Mouse (Mus musculus) liver, postnatal 0 days (tissue): Measurements from ENCODE around the gene Tdrkh. TPM values are rescaled to one million over a fixed set of nuclear protein-coding genes. Genes with fewer than 3 reads are reported as not detected.

ENCODE experiments used
- ATAC-seq: fragments of 200-750 bp; cut with Nextera tagmentation; 2 replicates; pipeline ENCODE4 v1.8.0; 2017; ENCODE audit warnings: mild to moderate bottlenecking, moderate library complexity
- DNase-seq: peaks from one replicate; pipeline ENCODE4 v3.0.0-alpha.2; 2016
- H3K27ac ChIP-seq: fragments of 300-500 bp; sonication (generic); 2 replicates; pipeline ENCODE4 v1.5.1; 2014; ENCODE audit warnings: antibody characterized with exemption, moderate library complexity, mild to moderate bottlenecking, low read depth
- H3K27me3 ChIP-seq: fragments of 300-500 bp; sonication (generic); 2 replicates; pipeline ENCODE4 v1.6.1; 2014; ENCODE audit warnings: low read length, control low read depth, mixed read lengths; ENCODE audit not compliant: insufficient read depth
- H3K36me3 ChIP-seq: fragments of 300-500 bp; sonication (generic); replicated peaks from 2 replicates; pipeline ENCODE4 v1.6.1; 2014; ENCODE audit warnings: mild to moderate bottlenecking, control low read depth, low read length, moderate library complexity, mixed read lengths; ENCODE audit not compliant: insufficient read depth
- H3K4me1 ChIP-seq: fragments of 300-500 bp; sonication (generic); 2 replicates; pipeline ENCODE4 v1.6.1; 2014; ENCODE audit warnings: antibody characterized with exemption, mild to moderate bottlenecking, control low read depth; ENCODE audit not compliant: insufficient read depth
- H3K4me2 ChIP-seq: fragments of 300-500 bp; sonication (generic); 2 replicates; pipeline ENCODE4 v1.6.1; 2014; ENCODE audit warnings: low read depth, mild to moderate bottlenecking, low read length, moderate library complexity, mixed read lengths
- H3K4me3 ChIP-seq: fragments of 300-500 bp; sonication (generic); 2 replicates; pipeline ENCODE4 v1.5.1; 2014; ENCODE audit warnings: low read depth, low read length
- H3K9ac ChIP-seq: fragments of 300-500 bp; sonication (generic); replicated peaks from 2 replicates; pipeline ENCODE4 v1.6.1; 2014; ENCODE audit warnings: mild to moderate bottlenecking, moderate library complexity
- H3K9me3 ChIP-seq: fragments of 300-500 bp; sonication (generic); 2 replicates; pipeline ENCODE4 v1.6.1; 2016; ENCODE audit warnings: mild to moderate bottlenecking, control low read depth, low read length, mixed read lengths
- CTCF ChIP-seq: sonication (generic); IDR thresholded peaks from 2 replicates; pipeline ENCODE4 v1.5.1; 2016; ENCODE audit warnings: antibody characterized with exemption, low read depth
- EP300 ChIP-seq: IDR thresholded peaks from 2 replicates; pipeline ENCODE4 v1.6.1; 2016; ENCODE audit warnings: antibody characterized with exemption, low read depth, mild to moderate bottlenecking
- WGBS: fragments of 180-500 bp; shearing (Covaris S2); extraction: QIAGEN DNeasy Blood & Tissue Kit; methylation state at CpG from one replicate; pipeline ENCODE4 v1.1.7; 2014; ENCODE audit not compliant: insufficient replicate concordance; 5-methylcytosine and 5-hydroxymethylcytosine counted together
- polyA plus RNA-seq: library from polyadenylated mRNA; unstranded; fragments of >200 nt; fragmentation: Nextera tagmentation; extraction: Ambion mirVana; gene quantifications from 2 replicates; pipeline ENCODE4 v1.2.1, GENCODE M21; 2015

Gene Tdrkh
- polyA plus RNA-seq, 1 experiment from 2014 or later: 7.1 TPM

- WGBS: 66% methylated on average over 3 of the region's 3 CpGs
These were observed 29.6 kb upstream of the Tdrkh start for GRCm38 (mm10) chr3:94383476-94383875.

GRCm38 (mm10) chr3:94386671-94387070 is 26.4 kb upstream of the Tdrkh start:
- Histone ChIP-seq H3K27ac (no peak overlapping the region), H3K4me3 (no peak overlapping the region), H3K9me3 (no peaks in the 10 kb centered on the region), H3K4me1 (no peaks in the 10 kb centered on the region), H3K36me3 (no peaks in the 10 kb centered on the region), H3K27me3 (no peaks in the 10 kb centered on the region), H3K9ac (no peak overlapping the region), H3K4me2 (no peak overlapping the region)
- 45% methylated on average over 4 of the region's 4 CpGs for WGBS
- ATAC-seq (no peak), DNase-seq (no peak)
- TF ChIP-seq EP300: no peak
- no peak for TF ChIP-seq CTCF

More at GRCm38 (mm10) chr3:94383476-94383875, 29.6 kb upstream of the Tdrkh start:
- no peaks in the 10 kb centered on the region for H3K9me3 ChIP-seq
- no peak for TF ChIP-seq CTCF
- TF ChIP-seq EP300: no peak
- DNase-seq: no peak
- H3K4me3 ChIP-seq: no peak overlapping the region
- no peaks in the 10 kb centered on the region for H3K27me3 ChIP-seq
- ATAC-seq: no peak
- no peak overlapping the region for H3K4me2 ChIP-seq
- no peak overlapping the region for H3K9ac ChIP-seq
- no peaks in the 10 kb centered on the region; the same call in 1 of the 2 replicates for H3K36me3 ChIP-seq
- H3K27ac ChIP-seq: no peak overlapping the region
- H3K4me1 ChIP-seq: no peaks in the 10 kb centered on the region

- 74% methylated on average over 10 of the region's 10 CpGs for WGBS
- TF ChIP-seq CTCF (no peak), EP300 (no peak)
- Histone ChIP-seq H3K4me2 (no peak overlapping the region), H3K4me3 (no peak overlapping the region), H3K27me3 (no peaks in the 10 kb centered on the region), H3K9ac (no peak overlapping the region), H3K9me3 (no peaks in the 10 kb centered on the region), H3K4me1 (no peaks in the 10 kb centered on the region), H3K27ac (no peak overlapping the region), H3K36me3 (no peaks in the 10 kb centered on the region)
- ATAC-seq (no peak), DNase-seq (no peak)
These were observed 25.7 kb upstream of the Tdrkh start for GRCm38 (mm10) chr3:94387391-94387790.

GRCm38 (mm10) chr3:94388047-94388446 is 25.0 kb upstream of the Tdrkh start:
- Histone ChIP-seq H3K9me3 (no peaks in the 10 kb centered on the region), H3K4me2 (no peak overlapping the region), H3K4me1 (no peaks in the 10 kb centered on the region), H3K27me3 (no peaks in the 10 kb centered on the region), H3K27ac (no peak overlapping the region), H3K9ac (no peak overlapping the region), H3K4me3 (no peak overlapping the region), H3K36me3 (no peaks in the 10 kb centered on the region)
- TF ChIP-seq CTCF: no peak
- no peak for TF ChIP-seq EP300
- 50% methylated on average over 5 of the region's 5 CpGs for WGBS
- no peak for ATAC-seq
- no peak for DNase-seq

- Histone ChIP-seq H3K27me3 (no peaks in the 10 kb centered on the region), H3K36me3 (no peaks in the 10 kb centered on the region), H3K4me3 (no peak overlapping the region), H3K9ac (no peak overlapping the region), H3K27ac (no peak overlapping the region), H3K4me2 (no peak overlapping the region), H3K9me3 (no peaks in the 10 kb centered on the region), H3K4me1 (no peaks in the 10 kb centered on the region)
- no peak for ATAC-seq
- TF ChIP-seq CTCF (no peak), EP300 (no peak)
- 89% methylated on average over 16 of the region's 16 CpGs for WGBS
- no peak for DNase-seq
These were observed 23.7 kb upstream of the Tdrkh start for GRCm38 (mm10) chr3:94389420-94389819.

- DNase-seq (no peak), ATAC-seq (no peak)
- Histone ChIP-seq H3K4me1 (no peaks in the 10 kb centered on the region), H3K4me3 (no peak overlapping the region), H3K9me3 (no peaks in the 10 kb centered on the region), H3K9ac (no peak overlapping the region), H3K27me3 (no peaks in the 10 kb centered on the region), H3K27ac (no peak overlapping the region), H3K4me2 (no peak overlapping the region), H3K36me3 (no peaks in the 10 kb centered on the region)
- TF ChIP-seq EP300 (no peak), CTCF (no peak)
- 85% methylated on average over 5 of the region's 5 CpGs for WGBS
These were observed 22.1 kb upstream of the Tdrkh start for GRCm38 (mm10) chr3:94391001-94391400.

GRCm38 (mm10) chr3:94392128-94392527 is 20.9 kb upstream of the Tdrkh start:
- no peak overlapping the region for H3K9ac ChIP-seq
- TF ChIP-seq CTCF (no peak), EP300 (no peak)
- 76% methylated on average over 2 of the region's 2 CpGs for WGBS

More at GRCm38 (mm10) chr3:94392128-94392527, 20.9 kb upstream of the Tdrkh start:
- H3K4me2 ChIP-seq: no peak overlapping the region
- DNase-seq (no peak), ATAC-seq (no peak)
- H3K27ac ChIP-seq: no peak overlapping the region
- H3K4me1 ChIP-seq: no peaks in the 10 kb centered on the region
- no peaks in the 10 kb centered on the region for H3K27me3 ChIP-seq
- H3K4me3 ChIP-seq: no peak overlapping the region
- no peaks in the 10 kb centered on the region for H3K36me3 ChIP-seq
- H3K9me3 ChIP-seq: no peaks in the 10 kb centered on the region
